Mouse (Mus musculus) heart, embryonic 14.5 days (tissue): ENCODE results near the gene Sh3pxd2a. TPM values are rescaled to one million over a fixed set of nuclear protein-coding genes. Genes with fewer than 3 reads are reported as not detected.

Experiments
- ATAC-seq: fragments of 200-750 bp; cut with Nextera tagmentation; 2 replicates; pipeline ENCODE4 v1.8.0; 2017; ENCODE audit warnings: low read depth, moderate TSS enrichment; ENCODE audit not compliant: insufficient number of reproducible peaks, insufficient read depth, low FRiP score
- H3K27ac ChIP-seq, 2 experiments: fragments of 200-500 bp in 1 of 2; fragments of 300-500 bp in 1 of 2; sonication (generic) in 1 of 2; replicated peaks in 1 of 2; 2 replicates each; pipeline ENCODE4 v1.5.1; 2012 to 2014; ENCODE audit warnings: low read depth in 2 of 2, low read length in 2 of 2, control low read depth in 1 of 2, mild to moderate bottlenecking in 1 of 2, mixed read lengths in 1 of 2; ENCODE audit not compliant: control insufficient read depth in 1 of 2, insufficient read depth in 1 of 2
- H3K27me3 ChIP-seq: fragments of 300-500 bp; sonication (generic); 2 replicates; pipeline ENCODE4 v1.6.1; 2014; ENCODE audit warnings: mild to moderate bottlenecking, low read length, control low read depth; ENCODE audit not compliant: control insufficient read depth, insufficient read depth
- H3K36me3 ChIP-seq: fragments of 300-500 bp; sonication (generic); 2 replicates; pipeline ENCODE4 v1.6.1; 2014; ENCODE audit warnings: mild to moderate bottlenecking, control low read depth, low read length, mixed read lengths; ENCODE audit not compliant: control insufficient read depth, insufficient read depth
- H3K4me1 ChIP-seq, 2 experiments: fragments of 200-500 bp in 1 of 2; fragments of 300-500 bp in 1 of 2; sonication (generic) in 1 of 2; 2 replicates each; pipeline ENCODE4 v1.6.1; 2012 to 2014; ENCODE audit warnings: low read length in 2 of 2, control low read depth in 1 of 2, mixed read lengths in 1 of 2; ENCODE audit not compliant: control insufficient read depth in 2 of 2, insufficient read depth in 2 of 2
- H3K4me2 ChIP-seq: fragments of 300-500 bp; sonication (generic); 2 replicates; pipeline ENCODE4 v1.6.1; 2014; ENCODE audit warnings: mild to moderate bottlenecking, low read length
- H3K4me3 ChIP-seq, 2 experiments: fragments of 200-500 bp in 1 of 2; fragments of 300-500 bp in 1 of 2; sonication (generic) in 1 of 2; 2 replicates each; pipeline ENCODE4 v1.5.1; 2012 to 2014; ENCODE audit warnings: low read length in 2 of 2, mild to moderate bottlenecking in 2 of 2, control low read depth in 1 of 2, low read depth in 1 of 2, moderate library complexity in 1 of 2; ENCODE audit not compliant: control insufficient read depth in 1 of 2, insufficient read depth in 1 of 2
- H3K9ac ChIP-seq: fragments of 300-500 bp; sonication (generic); 2 replicates; pipeline ENCODE4 v1.6.1; 2014; ENCODE audit warnings: mild to moderate bottlenecking, low read length
- H3K9me3 ChIP-seq: fragments of 300-500 bp; sonication (generic); 2 replicates; pipeline ENCODE4 v1.6.1; 2016; ENCODE audit warnings: low read length, control low read depth; ENCODE audit not compliant: control insufficient read depth
- WGBS: fragments of 180-500 bp; shearing (Covaris S2); extraction: QIAGEN DNeasy Blood & Tissue Kit; methylation state at CpG from one replicate; pipeline ENCODE4 v1.1.7; 2014; 5-methylcytosine and 5-hydroxymethylcytosine counted together
- polyA plus RNA-seq: library from polyadenylated mRNA; unstranded; fragments of >200 nt; fragmentation: Nextera tagmentation; extraction: Ambion mirVana; gene quantifications from 2 replicates; pipeline ENCODE4 v1.2.1, GENCODE M21; 2014

Sh3pxd2a gene
- polyA plus RNA-seq, 1 experiment from 2014 or later = 9.7 TPM

DNA sequence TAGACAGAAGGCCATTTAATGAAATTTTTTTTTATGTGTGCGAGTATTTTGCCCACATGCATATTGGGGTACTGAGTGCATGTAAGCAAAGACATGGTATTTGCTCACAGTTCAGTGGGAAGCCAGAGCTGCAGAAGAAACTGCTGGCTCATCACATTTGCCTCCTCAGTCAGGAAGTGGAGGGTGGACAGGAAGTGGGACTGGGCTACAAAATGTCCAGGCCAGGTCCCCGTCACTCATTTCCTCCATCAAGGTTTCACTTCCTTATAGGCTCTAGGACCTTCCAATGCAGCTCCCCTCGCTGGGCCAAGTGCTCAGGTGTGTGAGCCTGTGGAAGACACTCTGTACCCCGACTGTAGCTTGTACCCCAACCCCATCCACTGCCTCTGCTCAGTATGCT is 239.5 kb downstream of the Sh3pxd2a start:
- Histone ChIP-seq H3K9me3 (no peaks in the 10 kb centered on the region), H3K9ac (no peak overlapping the region), H3K36me3 (no peaks in the 10 kb centered on the region), H3K27ac (no peak overlapping the region), H3K4me1 (peaks cover 15 to 16% of the 10 kb centered on the region in 2 experiments), H3K4me2 (no peak overlapping the region), H3K27me3 (no peaks in the 10 kb centered on the region), H3K4me3 (no peak overlapping the region)
- ATAC-seq = peak; percentile 13; the same call in 1 of the 2 replicates
- 68% methylated on average over 4 of the region's 4 CpGs for WGBS

DNA sequence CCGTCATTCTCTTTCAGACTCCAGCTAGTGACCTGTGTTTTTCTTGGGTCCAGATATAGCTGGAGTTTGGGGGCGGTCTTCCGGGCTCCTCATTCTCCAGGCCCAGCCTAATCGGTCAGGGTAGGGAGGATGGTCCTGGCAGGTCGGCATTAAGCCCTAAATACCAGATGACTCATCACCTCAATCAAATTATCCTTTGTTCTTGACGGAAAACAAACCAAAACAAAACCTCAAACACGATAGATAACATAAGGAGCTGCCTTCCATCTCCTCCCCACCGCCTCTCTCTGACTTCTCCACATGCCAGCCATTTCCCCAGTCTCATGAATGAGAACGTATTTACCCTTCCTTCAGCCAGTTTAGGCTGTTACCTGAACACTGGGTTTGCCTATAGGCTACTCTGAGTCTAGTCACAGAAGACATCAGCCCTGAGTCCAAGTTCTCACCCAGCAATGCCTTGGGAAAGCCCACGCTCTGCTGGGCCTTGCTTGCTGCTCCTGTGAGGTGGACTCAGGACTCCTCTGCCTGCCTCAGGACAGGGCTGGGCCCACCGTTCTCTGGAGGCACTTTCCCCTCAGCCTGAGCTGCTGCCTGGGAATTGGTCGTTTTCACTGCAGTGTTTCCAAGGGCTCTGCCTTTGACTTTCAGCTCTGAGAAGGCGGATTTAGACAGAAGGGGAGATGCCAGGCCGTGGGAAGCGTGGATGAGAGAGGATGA is 241.2 kb downstream of the Sh3pxd2a start:
- H3K9ac ChIP-seq = no peak overlapping the region
- no peak overlapping the region for H3K4me3 ChIP-seq
- peaks cover 4 to 8% of the 10 kb centered on the region in 2 experiments; a peak in 1 of 4 replicates for H3K4me1 ChIP-seq
- no peak overlapping the region for H3K4me2 ChIP-seq
- no peaks in the 10 kb centered on the region for H3K36me3 ChIP-seq
- WGBS = 36% methylated on average over 15 of the region's 15 CpGs
- no peaks in the 10 kb centered on the region for H3K9me3 ChIP-seq
- ATAC-seq = no peak
- no peaks in the 10 kb centered on the region for H3K27me3 ChIP-seq
- no peak overlapping the region for H3K27ac ChIP-seq

DNA sequence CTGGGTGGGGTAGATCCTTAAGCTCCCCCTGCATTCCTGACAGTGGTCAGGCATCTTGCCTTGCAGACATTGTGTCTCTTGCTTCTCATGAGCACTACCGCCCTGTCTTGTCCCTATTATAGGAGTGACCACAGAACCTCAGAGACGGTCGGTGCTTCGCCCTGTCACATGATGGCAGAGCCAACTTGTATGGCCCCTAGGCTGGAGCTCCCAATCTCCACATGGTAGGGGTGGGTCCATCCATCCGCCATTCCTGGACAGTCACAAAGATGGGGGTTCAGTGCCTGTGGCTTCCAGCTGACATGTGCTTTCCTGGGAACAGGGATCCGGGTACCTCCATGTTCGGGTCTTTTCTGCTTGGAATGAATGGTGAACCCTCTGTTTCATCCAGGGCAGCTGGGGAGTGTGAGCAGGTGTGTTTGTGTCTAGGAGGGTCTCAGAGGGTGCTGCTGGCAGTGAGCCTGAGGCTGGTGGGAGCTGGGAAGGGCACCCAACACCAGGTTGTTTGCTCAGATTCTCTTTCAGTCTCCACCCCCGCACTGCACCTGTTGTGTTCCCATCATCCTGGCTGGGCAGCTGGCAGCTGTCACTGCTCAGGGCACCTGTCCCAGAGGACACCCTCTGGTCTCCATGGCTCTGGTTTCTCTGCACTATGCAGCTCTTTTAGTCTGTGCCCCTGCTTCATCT is 241.9 kb downstream of the Sh3pxd2a start:
- Histone ChIP-seq H3K27me3 (no peaks in the 10 kb centered on the region), H3K9ac (no peak overlapping the region), H3K4me2 (no peak overlapping the region), H3K4me3 (no peak overlapping the region), H3K4me1 (peaks cover 4 to 8% of the 10 kb centered on the region in 2 experiments; a peak in 1 of 4 replicates), H3K36me3 (no peaks in the 10 kb centered on the region), H3K9me3 (no peaks in the 10 kb centered on the region), H3K27ac (no peak overlapping the region)
- WGBS = 83% methylated on average over 8 of the region's 8 CpGs
- ATAC-seq = no peak

DNA sequence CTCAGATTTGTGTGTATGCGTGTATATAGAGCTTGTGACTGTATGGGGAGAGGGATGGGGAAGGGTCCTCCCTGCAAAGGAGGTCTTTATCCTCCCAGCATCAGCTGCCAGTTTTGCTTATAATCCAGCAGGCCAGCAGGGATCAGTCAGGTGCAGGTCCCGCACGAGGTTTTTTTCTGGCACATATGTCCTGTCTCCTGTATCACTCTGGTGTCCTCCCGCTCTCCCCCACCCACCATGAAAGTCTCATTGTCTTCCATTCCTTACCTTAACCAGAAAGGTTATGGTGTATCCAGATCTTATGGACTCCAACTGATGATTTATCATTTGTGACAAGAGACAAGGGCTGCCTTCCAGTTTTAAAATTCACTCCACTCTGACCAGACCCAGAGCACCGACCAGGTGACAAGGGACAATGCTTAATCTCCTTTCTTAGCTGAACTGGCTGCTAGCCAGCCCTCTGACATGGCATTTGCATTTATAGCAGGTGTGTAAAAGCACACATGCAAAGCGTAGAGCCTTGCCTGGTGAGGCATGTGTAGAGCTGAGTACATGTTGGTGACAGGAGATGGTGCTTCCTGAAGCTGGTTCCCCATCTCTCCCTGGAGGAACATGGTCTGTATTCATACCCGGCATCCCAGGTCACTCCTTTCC is 242.6 kb downstream of the Sh3pxd2a start:
- no peaks in the 10 kb centered on the region for H3K27me3 ChIP-seq
- H3K27ac ChIP-seq = no peak overlapping the region
- WGBS = 67% methylated on average over 7 of the region's 7 CpGs
- H3K4me1 ChIP-seq = peaks cover 4 to 8% of the 10 kb centered on the region in 2 experiments; a peak in 1 of 4 replicates
- no peak overlapping the region for H3K4me2 ChIP-seq
- no peak overlapping the region for H3K9ac ChIP-seq
- ATAC-seq = no peak
- H3K4me3 ChIP-seq = no peak overlapping the region
- H3K36me3 ChIP-seq = no peaks in the 10 kb centered on the region
- H3K9me3 ChIP-seq = no peaks in the 10 kb centered on the region

DNA sequence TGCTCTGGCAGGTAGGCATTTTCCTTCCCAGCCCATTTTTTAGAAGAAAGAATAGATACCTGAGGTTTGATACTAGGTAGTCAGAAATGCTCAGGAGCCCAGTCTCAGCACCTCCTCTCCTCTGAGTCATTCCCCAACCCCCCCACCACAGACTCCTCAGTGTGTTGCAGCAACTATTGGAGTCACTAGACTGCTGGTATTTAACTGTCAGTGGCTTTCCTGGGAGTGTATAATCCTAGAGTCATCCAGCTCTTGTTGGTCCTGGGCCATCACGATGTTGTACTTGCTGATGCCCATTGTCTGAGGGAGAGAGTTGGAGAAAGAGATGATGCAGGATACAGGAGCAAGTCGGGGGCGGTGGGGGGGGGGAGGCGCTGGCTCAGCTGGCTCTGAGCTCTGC is 243.2 kb downstream of the Sh3pxd2a start:
- H3K9me3 ChIP-seq = no peaks in the 10 kb centered on the region
- H3K36me3 ChIP-seq = no peaks in the 10 kb centered on the region
- H3K4me2 ChIP-seq = no peak overlapping the region
- H3K27ac ChIP-seq = no peak overlapping the region
- 80% methylated on average over 4 of the region's 4 CpGs for whole genome bisulfite sequencing
- ATAC-seq = no peak
- H3K4me3 ChIP-seq = no peak overlapping the region
- H3K9ac ChIP-seq = no peak overlapping the region
- H3K27me3 ChIP-seq = no peaks in the 10 kb centered on the region
- peaks cover 4 to 8% of the 10 kb centered on the region in 2 experiments; a peak in 1 of 4 replicates for H3K4me1 ChIP-seq

DNA sequence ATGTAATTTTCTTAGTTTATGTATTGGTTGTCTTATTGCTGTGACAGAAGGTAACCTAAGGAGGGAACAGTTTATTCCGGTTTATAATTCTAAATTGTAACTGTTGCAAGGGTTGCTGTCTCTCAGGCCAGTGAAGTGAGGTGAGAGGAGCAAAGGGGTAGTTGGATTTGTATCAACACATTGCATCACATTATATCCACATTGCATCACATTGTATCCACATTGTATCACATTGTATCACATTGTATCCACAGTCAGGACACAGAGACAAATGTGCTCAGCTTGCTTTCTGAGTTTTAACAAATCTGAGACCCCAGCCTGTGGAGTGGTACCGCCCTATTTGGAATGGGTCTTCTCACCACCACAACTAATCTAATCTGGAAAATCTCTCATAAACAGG is 244.0 kb downstream of the Sh3pxd2a start:
- no peaks in the 10 kb centered on the region for H3K36me3 ChIP-seq
- H3K4me3 ChIP-seq = no peak overlapping the region
- H3K4me2 ChIP-seq = no peak overlapping the region
- no peak for ATAC-seq
- WGBS = 83% methylated on average over 2 of the region's 2 CpGs
- no peak overlapping the region for H3K9ac ChIP-seq
- H3K9me3 ChIP-seq = no peaks in the 10 kb centered on the region
- no peak overlapping the region for H3K27ac ChIP-seq
- H3K27me3 ChIP-seq = no peaks in the 10 kb centered on the region
- peaks cover 4 to 8% of the 10 kb centered on the region in 2 experiments; a peak in 1 of 4 replicates for H3K4me1 ChIP-seq

DNA sequence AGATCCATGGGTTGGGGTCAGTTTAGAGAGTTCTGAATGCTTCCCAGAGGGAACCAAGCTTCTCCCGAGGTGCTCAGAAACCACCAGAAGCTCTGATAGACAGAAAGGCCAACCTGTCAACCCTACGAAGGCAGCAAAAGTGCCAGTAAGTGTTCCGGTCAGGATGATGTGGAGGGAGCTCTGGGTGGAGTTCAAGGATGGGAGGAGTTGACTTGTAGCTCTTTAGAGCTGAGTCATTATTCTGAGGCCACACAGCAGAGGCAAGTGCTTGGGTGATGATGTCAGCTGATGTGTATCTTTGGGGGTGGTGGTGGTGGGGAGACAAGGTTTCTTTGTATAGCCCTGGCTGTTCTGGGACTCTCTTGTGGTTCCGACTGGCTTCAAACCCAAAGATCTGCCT is 244.6 kb downstream of the Sh3pxd2a start:
- no peak overlapping the region for H3K27ac ChIP-seq
- H3K4me3 ChIP-seq = no peak overlapping the region
- H3K9ac ChIP-seq = no peak overlapping the region
- WGBS = 52% methylated on average over 4 of the region's 4 CpGs
- no peaks in the 10 kb centered on the region for H3K9me3 ChIP-seq
- no peaks in the 10 kb centered on the region for H3K27me3 ChIP-seq
- peaks cover 4 to 6% of the 10 kb centered on the region in 2 experiments; a peak in 1 of 4 replicates for H3K4me1 ChIP-seq
- ATAC-seq = no peak
- H3K4me2 ChIP-seq = no peak overlapping the region
- H3K36me3 ChIP-seq = no peaks in the 10 kb centered on the region
